Mouse (Mus musculus): Measurements from ENCODE around the gene Rapgef1.
A peak's percentile ranks its signal among the peaks of the same experiment; 100 is the strongest.
"Not testable (repeated sequence)": the region's sequence is repeated elsewhere in the genome, so short reads cannot be mapped to it uniquely, and the experiment has no call there.

The Rapgef1 gene

DNA sequence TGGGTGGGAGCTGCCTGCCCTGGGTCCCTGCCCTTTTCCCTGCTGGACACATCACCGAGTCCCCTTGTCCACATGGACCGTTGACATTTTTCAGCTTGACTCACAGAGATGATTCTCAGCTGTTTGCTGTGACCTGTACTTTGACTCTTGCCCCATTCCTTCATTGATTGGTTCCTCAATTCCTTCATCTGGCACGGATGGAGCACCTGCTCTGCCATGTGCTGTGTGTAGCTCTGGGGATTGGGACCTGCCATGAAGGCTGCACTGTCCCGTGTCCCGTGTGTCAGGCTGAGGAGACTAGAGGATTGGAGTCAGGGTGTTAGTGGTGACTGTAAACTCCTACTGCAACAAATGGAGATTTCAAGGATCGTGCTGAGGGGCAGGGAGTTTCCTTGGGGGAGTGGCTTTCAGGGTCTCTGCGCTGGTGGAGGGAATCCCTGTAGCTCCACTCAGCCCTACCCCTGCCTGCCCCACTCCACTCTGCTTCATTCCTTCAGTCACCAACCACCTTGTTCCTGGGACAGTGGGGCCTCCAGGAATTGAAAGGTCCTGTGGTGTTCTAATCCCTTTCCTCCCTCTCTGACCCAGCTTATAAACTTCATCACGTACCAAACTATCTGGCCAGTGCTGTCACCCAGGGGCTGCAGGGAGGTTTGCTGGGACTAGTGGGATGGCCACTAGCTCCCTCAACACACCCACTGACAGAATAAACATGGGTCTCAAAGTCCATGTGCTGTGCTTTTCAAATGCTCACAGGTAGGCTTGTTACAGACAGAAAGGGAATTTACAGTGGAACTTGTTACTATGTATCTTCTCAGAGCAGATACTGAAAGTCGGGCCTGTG is 3.9 kb downstream of the Rapgef1 start:
- no peak for DNase-seq (ENCODE audit: inconsistent ontology term)

DNA sequence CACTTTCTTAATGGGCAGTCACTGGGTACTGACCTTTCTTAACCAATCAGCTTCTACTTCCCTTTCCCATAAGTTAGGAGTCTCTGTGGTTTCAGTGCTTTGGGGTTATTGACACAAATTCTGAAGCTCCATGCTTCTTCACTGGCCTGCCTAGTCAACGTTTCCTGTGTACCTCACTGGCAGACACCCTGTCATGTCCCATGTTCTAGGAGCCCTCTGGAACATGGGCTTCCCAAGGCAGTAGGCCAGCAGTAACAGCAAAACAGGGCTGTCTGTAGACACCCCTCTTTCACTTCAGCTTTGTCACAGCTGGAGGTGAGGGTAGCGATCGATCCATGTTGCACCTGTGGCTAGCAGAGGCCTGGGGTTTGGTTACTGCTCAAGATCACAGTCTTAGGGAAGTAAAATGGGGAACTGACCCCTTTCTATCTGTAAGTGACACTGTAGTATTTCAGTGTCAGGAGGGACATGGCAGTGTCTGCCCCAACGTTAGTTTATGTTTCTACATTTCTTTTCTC is 4.6 kb downstream of the Rapgef1 start:
- DNase-seq (ENCODE audit: inconsistent ontology term), result no peak

DNA sequence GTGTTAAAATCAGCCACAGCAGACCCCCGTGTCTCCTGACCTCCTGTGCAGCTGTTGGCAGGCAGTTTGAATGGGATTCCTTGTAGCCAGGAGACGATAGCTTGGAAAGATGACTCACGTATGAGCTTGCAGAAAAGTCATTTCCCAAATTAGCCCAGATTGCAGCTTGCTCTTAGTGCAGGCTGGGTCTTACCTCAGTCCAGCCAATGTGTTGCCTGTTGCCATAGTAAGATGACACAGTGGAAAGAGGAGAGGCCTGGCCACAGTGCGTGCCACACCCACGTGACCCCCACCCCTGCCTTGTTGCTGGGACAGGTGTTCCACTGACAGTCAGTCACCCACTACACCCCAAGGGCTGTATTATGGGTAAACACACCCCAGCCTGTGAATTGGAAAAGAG is 5.2 kb downstream of the Rapgef1 start:
- DNase-seq (ENCODE audit: inconsistent ontology term), result peak; percentile 79

DNA sequence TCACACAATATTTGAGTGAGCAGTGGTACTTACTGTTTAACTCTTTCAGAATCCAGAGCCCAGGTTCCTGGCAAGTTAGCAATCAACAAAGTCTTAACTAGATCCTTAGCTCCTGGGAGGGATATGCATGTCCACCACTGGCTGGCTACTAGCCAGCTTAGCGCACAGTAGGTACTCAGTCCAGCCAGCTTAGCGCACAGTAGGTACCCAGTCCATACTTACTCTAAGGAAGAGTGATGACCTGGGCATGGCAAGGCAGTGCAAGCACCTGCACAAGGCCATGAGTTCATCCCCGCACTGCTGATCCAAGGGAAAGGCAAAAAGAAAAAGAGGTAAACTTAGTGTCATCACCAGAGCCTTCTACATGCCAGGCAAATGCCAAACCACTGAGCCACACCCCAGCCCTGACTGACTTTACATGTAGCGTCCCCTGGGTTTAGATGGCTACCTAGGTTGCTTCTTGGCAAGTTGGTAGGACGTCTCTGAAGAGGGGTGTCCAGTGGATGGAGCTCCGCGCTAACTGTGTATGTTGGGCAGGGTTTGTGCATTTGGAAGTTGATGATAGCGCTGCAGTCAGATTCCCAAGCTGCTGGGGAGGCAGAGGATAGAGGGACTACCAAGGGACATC is 6.2 kb downstream of the Rapgef1 start:
- no peak for DNase-seq (ENCODE audit: inconsistent ontology term)

DNA sequence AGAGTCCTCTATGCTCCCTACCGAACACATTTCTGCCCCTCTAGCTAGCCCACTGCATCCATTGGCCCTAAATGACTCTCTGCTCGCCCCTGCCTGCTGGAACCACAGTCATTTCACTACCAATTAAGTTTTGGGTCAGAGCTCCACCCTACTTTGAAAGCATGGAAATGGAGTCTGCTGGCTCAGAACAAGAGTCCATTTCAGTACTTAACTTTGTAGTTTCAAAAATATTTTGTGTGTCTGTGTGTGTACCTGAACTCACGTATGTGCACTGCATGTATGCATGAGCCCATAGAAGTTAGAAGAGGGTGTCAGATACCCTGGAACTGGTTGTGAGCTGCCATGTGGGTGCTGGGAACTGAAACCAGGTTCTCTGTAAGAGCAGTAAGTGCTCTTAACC is 7.8 kb downstream of the Rapgef1 start:
- DNase-seq (ENCODE audit: inconsistent ontology term), result no peak

DNA sequence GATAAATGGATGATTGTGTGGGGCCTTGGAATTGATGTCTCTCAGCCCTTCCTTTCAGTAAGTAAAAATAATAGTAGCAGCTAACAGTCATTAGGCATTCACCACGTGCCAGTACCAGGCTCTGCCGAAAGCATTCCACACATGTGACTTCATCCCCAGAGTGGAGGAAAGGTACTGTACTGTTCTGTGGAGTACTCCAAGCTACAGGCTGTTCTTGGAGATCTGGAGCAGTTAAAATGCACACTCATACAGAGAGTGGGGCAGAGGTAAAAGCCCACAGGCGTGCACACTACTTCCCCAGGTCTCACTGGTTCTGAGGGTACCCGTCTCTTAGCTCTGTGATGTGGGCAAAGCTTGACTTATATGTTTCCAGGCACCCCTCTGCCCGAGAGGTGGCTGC is 8.7 kb downstream of the Rapgef1 start:
- peak; percentile 37 for DNase-seq (ENCODE audit: inconsistent ontology term)

DNA sequence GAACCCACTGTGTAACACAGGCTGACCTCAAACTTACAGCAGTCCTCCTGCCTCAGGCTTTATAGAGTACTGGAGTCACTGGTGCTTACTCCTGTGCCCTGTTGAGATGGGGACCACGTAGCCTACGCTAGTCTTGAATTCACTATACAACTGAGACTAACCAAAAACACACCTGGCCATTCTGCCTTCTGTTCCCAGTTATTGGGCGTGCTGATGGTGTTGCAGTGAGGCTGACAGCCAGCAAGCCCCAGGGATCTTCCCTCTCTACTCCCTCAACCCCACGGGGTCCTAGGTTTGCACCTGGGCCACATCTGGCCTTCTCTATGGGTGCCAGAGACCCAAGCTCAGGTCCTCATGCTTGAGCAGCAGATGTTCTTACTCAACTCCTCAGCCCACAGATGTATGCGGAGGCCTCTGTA is 9.3 kb downstream of the Rapgef1 start:
- DNase-seq (ENCODE audit: inconsistent ontology term), result no peak

DNA sequence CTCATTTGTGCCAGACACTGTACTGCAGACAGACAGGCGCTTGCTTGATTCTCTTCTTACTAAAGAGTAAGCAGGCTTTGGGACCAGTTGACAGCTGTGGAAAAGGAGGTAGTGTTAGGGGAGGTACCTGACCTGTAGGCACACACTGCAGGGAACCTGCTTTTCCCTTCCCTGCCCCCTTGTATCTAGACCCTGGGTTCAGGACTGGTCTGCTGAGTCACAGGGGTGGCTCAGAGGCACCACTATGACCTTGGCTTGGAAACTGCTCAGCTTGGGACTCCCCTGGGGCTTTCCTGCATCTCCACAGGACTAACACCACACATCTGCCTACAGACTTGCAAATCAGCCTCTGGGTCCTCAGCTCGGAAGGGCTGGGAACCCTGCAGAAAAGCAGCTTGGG is 9.8 kb downstream of the Rapgef1 start:
- no peak for DNase-seq (ENCODE audit: inconsistent ontology term)

DNA sequence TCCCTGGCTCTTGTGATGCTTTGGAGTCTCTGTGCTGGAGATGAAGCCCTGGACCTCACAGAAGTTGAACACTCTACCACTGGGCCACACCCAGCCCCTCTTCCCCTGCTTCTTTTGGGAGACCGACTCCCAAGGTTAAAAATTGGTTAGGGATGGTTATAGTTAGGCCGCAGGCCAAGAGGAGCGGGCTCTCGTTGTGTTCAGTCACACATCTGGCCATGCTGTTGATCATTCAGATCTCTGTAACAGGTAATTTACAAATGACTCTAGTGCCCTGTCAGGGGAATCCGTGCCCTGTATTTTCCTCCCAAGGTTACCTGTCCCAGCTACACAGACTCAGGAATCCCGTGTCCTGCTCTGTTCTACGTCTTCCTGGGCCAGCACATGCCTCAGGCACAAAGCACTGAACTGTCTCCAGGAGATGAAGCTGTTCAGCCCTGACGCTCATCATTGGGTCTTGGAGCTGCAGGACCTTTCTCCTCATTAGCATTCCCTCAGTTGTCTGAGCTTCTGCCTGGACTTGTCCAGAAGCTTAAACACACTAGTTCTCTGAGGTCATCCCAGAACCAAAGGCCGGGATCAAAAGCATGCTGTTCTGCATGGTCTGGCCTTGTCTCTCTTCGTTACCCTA is 10.7 kb downstream of the Rapgef1 start:
- DNase-seq (ENCODE audit: inconsistent ontology term), result peak; percentile 40

DNA sequence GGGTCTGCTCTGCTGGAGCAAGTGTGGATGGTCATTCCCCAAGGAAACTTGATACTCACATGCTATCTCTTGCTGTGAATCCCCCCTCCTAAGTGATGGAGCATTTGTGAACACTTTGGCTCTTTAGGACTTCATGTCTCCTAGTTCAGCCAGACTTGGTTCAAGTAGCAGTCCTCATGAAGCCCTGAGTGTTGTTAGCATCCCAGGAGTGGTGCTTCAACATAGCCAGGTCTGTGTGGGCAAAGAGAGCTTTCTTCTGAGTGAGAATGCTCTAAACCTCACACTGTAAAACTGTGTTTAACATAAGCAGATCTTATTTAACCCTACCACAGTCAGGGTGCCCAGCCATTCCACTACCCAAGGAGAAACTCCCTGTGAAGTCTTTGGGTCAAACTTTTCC is 11.5 kb downstream of the Rapgef1 start:
- no peak for DNase-seq (ENCODE audit: inconsistent ontology term)

DNA sequence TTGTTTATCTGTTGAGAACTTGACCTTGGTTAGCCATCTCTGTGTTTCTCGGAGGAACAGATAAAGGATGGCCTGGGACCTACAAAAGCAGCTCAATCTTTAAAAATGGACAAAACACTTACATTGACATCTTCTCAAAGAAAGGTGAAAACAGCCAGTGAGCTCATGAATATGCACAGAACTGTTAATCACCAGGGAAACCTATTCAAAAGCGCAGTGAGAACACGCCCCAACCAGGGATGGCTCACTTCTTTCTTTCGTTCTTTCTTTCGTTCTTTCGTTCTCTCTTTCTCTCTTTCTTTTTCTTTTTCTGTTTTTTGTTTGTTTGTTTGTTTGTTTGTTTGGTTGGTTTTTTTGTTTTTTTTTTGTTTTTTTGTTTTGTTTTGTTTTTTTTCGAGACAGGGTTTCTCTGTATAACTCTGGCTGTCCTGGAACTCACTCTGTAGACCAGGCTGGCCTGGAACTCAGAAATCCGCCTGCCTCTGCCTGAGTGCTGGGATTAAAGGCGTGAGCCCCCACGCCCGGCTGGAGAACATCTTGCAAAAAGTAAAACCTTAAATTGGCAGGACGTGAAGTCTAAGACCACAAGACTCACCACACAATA is 12.1 kb downstream of the Rapgef1 start:
- not testable (repeated sequence) for DNase-seq (ENCODE audit: inconsistent ontology term)

DNA sequence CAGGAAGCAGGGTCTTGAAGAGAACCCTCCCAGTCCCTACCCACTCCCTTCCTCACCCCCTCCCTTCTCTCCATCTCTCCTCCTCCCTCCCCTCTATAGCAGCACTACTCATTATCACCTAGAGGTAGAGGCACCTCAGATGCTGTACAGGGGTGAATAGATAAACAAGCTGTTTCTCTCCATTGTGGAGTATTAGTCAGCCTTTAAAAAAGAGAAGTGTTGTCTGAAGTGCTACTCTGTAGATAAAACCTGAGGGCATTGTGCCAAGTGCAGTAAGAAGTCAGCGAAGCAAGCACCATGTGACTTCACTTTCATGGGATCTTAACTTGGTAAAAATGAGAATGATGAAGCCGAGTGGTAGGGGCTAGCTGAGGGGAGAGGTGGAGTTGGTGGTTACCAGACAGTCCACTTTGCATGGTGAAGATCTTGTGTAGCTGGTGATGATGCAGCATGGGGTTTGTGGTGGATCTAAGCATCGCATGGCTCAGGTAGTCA is 12.7 kb downstream of the Rapgef1 start:
- no peak for DNase-seq (ENCODE audit: inconsistent ontology term)

DNA sequence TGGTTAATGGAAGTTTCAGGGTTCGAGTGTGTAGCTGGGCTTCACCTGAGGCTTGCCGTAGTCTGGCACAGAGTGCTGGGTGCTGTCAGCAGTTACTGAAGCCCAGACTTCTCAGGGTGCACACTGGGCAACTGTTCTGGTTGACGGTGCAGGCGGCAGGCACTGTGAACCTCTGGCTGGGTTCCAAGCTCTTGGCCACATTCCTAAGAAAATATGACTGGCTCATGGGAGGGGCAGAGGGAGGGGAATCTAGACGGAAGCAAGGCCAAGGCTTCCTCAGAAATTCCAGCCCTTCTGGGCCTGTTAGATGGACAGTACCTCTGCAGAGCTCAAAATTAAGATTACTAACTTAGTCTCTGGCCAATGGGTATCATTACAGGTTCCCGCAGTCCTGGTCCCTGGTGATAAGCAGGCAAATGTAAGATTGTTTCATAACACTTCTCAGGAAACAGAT is 13.6 kb downstream of the Rapgef1 start:
- DNase-seq (ENCODE audit: inconsistent ontology term), result peak; percentile 86

DNA sequence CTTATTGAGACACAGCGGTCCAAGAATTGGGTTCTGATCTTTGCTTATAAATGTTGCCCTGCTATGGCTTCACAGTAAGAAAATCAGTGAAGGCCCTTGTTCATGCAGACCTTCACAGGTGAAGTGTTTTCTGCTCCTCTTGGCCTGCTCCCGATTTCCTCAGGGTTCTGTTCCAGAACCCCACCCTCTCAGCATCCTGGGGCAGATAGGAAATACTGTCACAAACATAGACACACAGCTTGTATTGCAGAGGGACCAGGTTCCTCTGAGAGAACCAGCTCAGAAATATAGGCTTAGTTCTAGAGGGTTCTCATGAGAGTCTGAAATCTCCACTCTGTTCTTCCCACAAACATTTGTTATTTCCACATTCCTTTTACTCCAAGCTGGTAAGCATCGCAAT is 14.3 kb downstream of the Rapgef1 start:
- DNase-seq (ENCODE audit: inconsistent ontology term), result no peak

DNA sequence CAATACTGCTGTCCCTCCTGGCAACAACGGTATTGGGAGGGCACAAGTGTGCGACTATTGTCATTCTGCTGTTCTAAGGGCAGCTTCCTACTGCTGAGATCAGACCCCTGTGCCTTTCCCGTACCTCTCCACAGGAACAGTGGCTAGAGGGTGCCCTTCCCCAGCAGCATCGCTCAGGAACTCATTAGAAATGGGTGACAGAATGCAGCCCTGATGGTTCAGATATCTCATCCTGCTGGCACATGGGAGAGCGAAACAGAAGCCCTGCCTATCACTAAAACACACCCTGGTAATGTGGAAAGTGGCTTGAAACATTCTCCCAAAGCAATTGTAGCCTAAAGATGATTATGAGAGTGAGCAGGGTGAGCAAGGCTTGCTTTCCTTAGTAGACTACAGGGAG is 15.0 kb downstream of the Rapgef1 start:
- DNase-seq (ENCODE audit: inconsistent ontology term), result no peak

DNA sequence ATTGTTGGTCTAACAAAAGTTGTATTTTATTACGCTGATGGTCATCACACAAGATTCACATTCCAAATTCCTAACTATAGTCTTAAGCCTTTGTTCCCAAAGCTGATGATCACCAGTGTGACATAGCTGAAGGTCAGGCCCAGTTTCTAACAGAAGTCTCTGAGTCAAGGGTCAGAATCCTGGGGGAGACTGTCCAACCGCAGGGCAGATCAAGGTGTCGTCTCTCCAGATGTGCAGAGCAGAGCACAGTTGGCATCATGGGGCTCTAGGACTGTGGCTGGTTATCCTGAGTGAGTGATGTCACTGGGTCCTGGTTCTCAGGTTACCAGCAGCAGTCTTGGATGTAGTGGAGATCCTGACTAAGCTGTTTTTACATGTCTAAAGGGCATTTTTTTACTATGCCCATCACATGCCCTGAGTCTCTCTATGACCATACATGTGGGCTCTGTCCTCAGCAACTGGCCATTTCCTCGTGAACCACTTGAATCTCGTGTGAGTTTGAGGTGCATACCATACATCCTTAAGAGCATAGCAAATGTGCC is 16.5 kb downstream of the Rapgef1 start:
- DNase-seq (ENCODE audit: inconsistent ontology term), result no peak

DNA sequence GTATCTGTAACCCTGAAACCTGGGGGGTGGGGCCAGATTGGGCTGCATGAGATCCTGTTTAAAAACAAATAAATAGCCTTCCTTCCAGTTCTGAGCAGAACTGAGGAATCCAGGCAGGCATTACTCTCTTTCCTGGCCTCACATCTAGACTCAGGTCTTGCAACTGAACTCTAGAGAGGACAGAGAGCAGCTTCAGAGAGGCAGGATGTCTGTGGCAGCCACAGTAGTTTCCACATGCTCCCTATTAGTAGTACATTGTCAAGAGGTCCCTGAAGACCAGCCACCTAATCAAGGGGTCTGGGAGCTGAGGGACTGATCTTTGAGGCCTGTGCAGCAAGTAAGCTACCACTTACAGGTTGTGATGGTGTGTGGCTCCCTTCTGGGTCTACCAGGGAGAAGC is 18.0 kb downstream of the Rapgef1 start:
- no peak for DNase-seq (ENCODE audit: inconsistent ontology term)

DNA sequence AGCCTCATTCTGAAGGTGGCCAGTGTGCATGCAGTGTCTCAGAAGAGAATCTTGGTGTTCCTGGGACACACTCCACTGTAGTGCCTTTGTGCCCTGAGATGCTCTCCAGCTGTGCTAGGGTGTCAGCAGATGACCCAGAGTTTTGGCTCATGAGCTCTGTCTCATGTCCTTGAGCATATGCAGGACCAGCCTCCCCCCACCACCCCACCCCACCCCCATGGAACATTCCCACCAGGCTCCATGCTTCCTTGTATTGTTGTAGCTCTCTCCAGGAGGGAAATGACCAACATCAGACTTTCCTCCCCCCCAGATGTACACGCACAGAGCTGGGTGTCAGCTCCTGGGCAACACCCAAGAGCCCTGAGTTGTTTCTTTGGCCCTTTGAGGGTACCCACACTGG is 19.9 kb downstream of the Rapgef1 start:
- DNase-seq (ENCODE audit: inconsistent ontology term), result no peak

DNA sequence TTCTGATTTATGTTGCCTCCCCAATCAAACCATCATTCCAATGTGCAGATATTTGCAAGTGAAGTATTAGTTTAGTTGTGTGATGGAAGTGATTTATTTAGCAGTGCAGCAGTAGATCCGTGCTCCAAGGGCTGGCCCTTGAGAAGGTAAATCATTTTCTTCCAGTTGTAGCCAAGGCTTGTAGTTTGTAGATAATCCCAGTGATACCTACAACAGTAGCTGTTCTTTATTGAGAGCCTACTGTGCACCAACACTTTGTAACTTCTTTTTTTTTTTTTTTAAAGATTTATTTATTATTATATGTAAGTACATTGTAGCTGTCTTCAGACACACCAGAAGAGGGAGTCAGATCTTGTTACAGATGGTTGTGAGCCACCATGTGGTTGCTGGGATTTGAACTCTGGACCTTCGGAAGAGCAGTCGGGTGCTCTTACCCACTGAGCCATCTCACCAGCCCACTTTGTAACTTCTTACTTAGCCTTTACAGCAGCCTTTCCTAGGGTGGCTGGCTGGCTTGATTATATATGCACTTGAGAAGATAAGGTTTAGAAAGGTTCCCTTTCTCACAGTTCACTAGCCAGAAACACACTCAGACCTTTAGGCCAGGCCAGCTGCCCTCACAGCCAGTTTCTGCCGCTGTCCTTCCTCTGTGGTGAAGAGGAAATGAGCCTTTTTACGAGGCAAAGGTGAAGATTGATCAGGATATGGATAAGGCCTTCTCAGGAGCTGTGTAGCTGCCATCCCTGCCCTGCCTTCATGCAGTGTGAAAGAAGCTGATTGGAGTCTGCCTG is 20.6 kb downstream of the Rapgef1 start:
- DNase-seq (ENCODE audit: inconsistent ontology term), result no peak

DNA sequence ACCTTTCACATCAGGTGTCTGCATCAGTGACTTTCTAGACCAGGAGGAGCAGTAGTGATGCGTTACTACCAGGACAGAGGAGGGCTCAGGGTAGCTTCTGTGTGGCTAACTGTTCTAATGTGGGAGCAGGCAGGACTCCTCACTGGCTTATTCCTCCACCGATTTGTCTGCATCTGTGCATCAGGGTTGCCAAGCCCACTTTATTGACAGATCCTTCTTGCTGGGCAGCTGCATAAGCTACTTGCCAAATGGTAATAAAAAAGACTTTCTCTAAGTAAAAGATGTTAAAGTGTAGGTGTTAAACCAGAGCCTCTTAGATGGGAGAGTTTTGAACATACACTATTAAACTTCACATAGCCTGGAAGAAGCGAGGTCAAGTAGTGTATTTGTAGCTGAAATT is 22.2 kb downstream of the Rapgef1 start:
- DNase-seq (ENCODE audit: inconsistent ontology term), result no peak

DNA sequence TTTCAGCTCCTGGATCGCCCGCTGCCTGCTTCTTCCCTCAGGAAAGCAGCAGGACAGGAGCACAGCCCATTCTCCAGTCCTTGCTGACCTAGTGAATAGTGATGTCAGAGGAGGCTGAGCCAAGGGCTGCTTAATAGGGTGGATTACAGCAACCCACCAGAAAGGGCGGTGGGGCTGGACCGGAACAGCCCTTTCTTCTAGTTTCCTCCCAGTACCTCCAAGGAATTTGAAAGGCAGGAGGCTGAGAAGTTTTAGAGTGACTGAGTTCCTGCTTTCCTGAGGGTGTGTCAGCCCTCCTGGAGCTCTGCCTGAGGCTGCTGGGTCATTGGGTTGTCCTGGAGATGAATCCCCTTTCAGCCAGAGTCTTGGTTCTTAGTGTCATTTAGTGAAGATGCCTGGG is 23.9 kb downstream of the Rapgef1 start:
- DNase-seq (ENCODE audit: inconsistent ontology term), result peak; percentile 58
